Mouse (Mus musculus) olfactory bulb, adult 2 months (tissue): ENCODE data around the gene Alg9.

Experiments
- CTCF ChIP-seq: fragments of 200-500 bp; IDR thresholded peaks from 2 replicates; pipeline ENCODE4 v1.5.1; 2012; ENCODE audit warnings: low read depth, mild to moderate bottlenecking, low read length, moderate library complexity; ENCODE audit not compliant: insufficient read depth
- POLR2A ChIP-seq: fragments of 200-500 bp; IDR thresholded peaks from 2 replicates; pipeline ENCODE4 v1.6.1; 2012; ENCODE audit warnings: mild to moderate bottlenecking, low read depth, low read length, moderate library complexity; ENCODE audit not compliant: insufficient read depth

GRCm38 (mm10) chr9:50875470-50875869, 100.7 kb downstream of the Alg9 start:
- TF ChIP-seq CTCF (no peak), POLR2A (no peak)
